Mouse (Mus musculus): ENCODE measurements around the gene Rph3al.

Gene Rph3al

DNA sequence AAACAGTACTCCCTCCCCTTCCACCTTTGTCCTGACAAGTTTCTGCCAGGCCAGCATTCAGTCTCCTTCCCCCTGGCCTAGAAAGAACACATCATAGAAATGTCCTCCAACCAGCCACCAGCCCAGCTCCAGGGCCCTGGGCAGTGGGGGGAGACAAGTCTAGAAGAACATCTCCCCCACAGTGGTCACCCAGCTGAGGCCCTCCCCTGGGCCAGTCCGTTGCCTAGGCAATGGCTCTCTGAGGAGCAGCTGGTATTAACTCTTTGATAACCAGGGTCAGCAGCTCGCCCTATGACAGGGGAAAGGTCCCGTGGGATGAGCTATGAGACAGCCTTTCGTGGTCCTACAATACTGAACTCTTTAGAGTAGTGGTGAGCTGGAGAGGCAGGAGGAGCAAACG is 33.7 kb downstream of the Rph3al start:
- DNase-seq = no peak

DNA sequence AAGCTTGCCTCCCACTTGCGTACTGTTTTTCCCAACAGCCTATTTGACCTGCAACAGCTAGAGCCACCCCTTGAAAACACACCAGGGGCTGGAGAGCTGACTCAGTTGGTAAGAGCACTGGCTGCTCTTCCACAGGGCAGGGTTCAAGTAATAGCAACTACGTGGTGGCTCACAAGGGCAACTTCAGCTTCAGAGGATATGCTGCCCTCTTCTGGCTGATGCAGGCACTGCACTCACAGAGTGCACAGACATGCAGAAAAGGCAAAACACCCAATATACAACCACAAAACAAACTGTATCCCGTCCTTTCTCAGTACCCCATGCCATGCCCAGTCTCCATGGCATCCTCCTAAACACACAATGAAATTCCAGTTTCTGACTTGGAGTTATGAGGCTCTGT is 34.7 kb downstream of the Rph3al start:
- no peak for DNase-seq

DNA sequence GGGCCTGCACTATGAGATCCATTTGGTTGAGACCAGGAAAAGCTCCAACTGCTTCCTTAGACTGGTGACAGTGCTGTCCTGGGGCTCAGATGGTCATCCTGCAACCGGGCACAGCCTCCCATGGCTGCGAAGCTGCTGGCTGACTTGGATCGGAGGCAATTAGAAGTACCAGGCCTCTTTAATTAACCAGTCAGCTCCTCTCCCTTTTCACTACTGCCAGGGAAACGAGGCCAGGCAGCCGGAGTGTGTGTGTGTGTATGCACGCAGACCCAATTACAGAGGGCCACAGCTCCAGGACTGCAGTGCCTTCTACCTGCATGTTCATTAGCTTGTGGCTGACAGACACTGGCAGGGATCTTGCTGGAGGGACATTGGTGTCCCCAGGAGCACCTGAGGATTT is 36.9 kb downstream of the Rph3al start:
- DNase-seq = no peak

DNA sequence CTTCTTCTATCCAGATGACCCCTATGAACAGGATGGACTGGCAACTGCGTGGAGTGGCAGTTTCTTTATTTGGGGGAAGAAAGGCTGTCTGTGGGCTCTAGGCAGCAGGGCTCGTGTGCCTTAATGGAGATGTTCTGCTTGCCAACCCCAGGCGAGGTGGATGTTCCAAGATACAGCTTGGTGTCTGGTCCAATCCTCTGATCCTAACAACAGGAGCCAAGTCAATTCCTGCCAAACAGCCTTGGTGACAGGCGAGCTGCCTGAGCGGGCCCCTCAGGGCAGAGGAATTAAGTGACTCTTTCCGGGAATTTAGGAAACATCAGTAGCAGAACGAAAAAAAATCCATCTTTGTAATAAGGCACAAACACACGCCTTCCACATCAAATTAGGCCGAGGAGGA is 38.6 kb downstream of the Rph3al start:
- DNase-seq = peak; percentile 58

DNA sequence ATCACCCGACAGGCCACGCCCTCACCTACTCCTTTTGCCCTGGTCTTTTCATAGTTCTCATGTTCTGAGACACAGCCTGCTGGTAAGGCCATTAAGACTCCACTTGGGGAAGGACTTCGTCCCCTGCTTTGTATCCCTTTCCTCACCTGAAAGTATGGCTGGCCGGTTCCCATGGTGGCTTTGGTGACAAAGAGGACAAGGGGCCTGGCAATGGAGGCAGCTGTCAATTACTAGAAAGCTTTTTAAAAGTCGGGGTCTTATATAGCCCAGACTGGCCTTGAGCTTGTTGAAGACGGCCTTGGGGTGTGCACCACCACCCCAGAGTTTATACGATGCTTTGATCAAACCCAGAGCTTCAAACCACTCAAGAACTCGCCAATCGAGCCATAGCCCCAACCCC is 39.7 kb downstream of the Rph3al start:
- DNase-seq = no peak

DNA sequence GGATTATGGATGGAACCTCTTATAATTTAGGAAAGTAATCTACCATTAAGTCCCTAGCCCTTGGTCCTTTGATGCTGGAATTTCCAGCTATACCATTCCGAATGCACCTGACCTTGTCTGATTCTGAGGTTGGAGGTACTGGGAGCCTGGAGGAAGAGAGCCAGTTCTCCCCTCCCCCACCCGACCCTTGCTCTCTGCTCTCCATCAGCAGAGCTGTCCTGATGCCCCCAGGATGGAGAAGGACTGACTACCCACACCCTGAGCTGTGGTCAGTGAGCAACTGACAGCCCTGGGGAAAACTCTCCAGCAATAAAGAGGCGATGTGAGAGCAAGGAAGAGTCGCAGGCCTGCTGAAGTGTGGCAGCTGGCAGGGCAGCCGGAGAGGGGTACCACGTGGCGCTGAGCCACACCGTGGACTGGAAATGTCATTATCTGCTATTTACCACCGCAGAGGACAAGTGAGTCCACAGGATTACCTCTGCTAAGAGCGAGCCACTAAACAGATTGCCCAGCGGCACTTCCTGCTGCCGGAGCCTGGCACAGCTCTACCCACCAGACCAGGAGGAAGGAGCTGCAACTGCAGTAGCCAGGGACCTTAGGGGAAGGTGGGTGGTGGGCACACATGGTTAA is 43.3 kb downstream of the Rph3al start:
- no peak for DNase-seq

DNA sequence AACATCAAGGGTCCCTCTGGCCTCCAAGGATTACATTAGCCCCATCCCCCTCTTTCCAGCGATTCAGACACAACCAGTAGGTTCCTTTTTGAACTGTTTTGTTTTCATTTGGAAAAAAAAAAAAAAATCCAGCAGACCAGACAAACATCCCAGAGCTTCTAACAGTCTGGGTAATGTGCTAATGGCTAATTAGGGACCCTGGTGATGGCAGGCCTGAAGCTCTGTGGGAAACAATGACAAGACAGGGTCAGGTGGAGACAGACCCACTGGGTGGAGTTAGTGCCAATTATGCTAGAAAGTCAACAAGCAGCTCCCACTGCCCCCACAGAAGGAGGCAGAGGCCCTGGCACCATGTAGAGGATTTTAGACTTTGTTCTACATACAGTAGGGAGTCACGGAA is 44.3 kb downstream of the Rph3al start:
- DNase-seq = no peak

DNA sequence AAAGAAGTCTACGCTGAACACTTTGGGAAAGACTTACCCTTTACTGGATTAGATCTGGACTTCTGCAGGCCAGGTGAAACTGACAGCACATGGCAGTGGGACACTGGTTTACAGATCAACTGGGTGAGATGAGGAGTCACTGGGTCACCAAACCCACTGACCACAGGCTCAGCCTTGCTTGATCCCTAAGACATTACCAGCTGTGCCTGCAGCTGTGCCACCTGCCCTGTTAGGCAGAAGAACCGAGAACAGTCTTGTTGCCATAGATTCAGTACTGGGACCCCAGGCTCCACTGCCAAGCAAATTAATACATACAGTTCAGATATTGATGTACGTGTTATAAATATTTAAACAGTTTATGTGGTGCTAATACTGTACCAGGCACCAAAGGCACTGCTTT is 50.9 kb downstream of the Rph3al start:
- DNase-seq = no peak

DNA sequence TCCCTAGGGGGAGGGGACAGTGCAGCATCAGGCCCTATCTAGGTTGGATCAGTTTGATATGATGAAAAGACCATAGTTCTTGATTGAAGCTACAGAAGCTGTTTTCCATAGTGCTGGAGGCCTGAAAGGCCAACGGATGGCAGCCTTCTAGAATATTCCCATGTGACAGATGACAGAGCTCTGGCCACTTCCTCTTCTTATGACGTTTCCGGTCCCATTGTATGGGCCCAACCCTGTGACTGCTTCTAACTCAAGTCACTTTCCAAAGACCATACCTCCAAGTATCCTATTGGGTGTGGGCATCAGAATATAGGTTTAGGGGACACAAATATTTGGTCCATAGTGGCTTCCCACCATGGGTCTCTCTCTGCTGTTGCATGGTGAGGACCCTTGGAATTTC is 57.0 kb downstream of the Rph3al start:
- no peak for DNase-seq

DNA sequence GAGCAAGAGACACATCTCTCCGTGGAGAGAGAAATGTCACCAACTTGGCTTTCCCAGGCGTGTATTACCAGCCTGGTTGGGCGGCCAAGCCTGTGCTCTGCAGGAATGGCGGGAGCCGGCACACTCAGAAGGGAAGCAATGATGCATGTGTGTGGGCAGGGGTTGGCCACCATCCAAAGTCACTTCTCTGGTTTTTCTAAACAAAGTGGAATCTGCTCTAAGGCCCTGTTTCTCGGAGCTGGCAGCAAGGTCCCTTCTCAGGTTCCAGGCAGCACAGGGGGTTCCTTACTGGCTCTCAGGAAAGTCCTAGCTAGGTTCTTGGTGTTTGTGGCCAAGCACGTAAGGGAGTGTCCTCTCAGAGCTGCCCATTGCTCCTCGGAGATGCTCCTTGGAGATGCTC is 58.2 kb downstream of the Rph3al start:
- DNase-seq = peak; percentile 78

DNA sequence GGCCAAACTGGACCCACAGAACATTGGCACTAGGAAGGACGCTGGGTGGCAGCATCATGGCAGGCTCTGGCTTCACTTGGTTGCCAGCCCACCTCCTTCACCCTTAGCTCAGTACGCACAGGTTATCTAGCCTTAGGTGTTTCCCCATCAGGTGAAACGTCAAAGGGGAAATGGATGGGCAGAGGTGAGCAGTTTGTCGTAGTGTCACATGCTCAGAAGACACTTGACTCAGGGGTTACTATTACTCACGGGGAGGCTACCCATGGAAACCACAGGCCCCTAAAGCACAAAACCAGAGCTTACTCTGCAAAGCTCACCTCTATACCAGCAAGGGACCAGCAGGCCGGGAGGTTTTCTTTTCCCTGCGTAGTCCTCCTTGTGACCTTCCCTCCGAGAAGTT is 59.8 kb downstream of the Rph3al start:
- no peak for DNase-seq

DNA sequence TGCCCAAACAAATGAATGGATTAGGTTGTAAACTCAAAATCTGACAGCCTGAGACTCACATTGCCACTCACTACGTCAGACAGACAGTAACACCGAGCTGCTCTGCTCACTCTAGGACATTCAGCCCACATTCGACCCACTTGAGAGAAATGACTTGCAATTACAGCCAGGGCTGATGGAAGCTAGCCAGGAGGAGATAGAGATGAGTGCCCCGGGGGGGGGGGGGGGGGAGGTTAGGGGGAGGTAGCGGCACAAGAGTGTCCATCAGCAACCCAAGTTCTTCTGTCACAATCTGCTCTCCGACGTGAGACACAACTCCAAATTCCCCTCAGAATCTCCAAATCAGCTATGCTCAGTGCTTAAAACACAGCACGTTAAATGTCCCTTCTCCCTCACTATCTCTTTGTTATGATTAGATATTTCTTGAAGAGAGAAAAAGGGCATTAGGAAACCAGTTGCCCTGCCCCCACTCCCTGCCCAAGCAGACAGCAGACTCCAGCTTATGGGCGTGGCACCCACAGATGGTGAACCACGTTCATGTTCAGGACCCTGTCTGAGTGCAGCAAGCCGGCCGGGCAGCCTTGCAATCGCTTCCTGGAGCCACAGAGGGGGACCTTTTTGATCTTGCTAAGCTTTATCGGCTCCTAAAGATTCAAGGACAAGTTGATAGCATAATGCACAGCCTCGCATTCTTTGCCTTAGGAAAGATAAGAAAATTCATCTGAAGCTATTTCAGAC is 62.0 kb downstream of the Rph3al start:
- DNase-seq = no peak

DNA sequence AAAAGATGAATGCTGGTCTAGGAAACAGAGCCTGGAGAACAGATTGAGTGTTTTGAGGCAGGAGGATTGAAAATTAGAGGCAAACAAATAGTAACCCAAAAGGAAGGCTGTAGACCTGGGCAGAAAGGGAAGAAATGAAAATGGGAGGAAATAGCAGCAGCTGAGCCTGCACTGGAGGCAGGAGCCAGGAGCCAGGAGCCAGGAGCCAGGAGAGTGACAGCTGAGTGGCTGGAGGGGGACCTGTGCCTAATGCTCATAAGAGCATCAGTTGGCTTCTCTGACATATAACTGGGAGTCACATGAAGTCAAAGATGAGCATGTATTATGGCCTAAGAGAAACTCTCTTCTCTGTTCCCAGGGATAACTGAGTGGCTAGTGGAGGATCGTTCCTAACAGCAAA is 66.5 kb downstream of the Rph3al start:
- peak; percentile 70 for DNase-seq

DNA sequence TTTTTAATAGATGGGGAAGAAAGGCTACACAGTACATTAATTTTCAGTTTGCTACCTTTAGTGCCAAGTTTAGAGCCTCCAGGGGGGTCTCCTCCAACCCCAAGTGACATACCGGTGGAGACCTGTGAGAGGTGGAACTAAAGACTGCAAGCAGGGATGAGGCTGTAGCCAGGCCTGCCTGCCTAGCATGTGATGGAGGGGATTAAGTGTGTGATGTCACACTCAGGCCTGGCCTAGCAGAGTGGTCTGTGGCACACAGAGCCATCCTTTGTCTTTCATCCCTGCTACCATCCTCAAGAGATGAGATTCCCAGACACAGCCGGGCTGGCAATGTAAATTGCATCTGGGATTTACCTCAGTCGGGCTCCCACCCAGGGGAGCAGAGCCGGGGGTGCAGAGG is 67.3 kb downstream of the Rph3al start:
- DNase-seq = peak; percentile 48

DNA sequence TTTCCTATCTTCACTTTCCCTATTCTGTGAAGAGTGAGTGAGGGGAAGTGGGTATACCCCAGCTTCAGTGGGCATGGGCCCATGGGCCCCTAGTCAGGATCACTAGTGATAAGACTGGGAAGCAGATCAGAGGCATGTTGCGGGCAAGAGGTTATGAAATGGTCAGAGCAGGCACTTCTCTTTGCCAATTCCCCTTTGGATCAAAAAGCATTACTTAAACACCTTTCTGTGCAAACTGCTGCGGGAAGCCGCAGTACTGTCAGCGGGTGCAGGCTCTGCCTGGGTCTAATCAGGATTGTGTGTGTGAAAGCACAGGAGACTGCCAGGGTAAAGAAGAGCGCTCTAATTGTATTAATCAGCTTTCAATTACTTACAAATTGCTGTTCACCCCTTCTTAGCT is 67.8 kb downstream of the Rph3al start:
- DNase-seq = peak; percentile 63

DNA sequence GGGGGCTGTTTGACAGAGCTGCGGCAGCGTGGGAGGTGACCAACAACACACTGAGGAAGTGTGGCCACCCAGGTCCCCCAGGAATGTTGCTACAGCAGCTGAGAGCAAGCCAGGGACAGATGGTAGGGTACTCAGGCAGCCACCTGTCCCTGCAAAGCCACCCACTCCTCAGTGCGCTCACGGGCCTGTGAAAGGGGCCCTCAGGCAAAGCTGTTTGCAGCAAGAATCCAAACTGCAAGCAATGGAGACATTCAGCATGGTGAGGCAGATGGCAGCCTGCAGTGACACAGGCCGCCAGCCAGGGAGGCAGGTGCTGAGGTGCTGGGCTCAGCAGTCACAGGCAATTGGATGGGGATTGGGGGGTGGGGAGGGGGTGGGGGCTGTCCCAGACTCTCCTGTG is 68.3 kb downstream of the Rph3al start:
- DNase-seq = peak; percentile 93

DNA sequence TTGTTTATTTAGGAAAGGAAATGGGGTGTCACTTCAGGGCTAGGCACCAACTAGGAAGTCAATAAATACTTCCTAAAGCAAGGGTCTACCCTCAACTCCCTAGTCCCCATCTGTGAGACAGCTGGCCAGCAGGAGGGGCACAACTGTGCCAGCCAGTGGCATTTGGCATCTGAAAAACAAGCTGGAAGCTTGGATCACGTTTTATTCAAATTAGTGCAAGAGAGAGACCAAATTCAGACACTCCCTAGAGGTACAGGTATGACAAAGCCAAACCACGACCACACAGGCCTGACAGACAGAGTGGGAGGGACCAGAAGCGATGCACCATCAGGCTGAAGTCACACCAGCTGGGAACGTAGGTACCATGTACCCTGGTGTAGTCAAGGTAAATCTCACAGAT is 71.4 kb downstream of the Rph3al start:
- no peak for DNase-seq

DNA sequence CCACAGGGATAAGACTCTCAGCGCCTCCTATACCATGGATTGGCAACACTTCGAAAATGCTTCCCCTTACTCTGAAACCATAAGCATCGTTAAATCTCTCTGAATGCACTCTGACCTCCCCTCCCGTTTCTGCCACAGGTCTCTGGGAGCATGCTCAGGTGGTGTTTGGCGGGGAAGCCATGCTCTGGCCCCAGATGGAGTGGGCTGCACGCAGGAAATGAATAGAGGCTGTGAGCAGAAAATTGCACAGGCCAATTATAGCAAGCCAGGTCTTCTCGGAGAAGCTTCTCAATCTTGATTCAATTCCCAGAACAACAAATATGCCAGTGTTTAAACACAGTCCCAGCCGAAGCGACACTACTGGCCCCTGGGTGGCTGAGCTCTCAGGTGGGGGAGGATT is 72.4 kb downstream of the Rph3al start:
- DNase-seq = no peak

DNA sequence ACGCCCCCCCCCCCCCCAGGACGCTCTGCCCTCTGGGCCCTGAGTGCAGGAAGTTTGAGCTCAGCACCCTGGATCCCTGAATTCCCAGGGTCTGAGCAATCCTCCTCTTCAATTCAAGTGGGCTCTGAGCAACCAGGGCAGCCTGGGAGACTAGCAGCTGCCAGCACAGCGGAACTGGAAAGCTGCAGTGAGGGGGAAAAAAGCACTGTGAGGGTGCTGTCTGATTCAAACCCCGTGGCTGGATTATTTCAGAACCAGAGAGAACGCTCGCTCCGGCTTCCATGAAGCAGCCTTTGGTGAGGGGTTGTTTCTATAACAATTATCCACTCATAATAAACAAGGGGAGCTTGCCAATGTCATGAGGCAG is 73.0 kb downstream of the Rph3al start:
- no peak for DNase-seq

DNA sequence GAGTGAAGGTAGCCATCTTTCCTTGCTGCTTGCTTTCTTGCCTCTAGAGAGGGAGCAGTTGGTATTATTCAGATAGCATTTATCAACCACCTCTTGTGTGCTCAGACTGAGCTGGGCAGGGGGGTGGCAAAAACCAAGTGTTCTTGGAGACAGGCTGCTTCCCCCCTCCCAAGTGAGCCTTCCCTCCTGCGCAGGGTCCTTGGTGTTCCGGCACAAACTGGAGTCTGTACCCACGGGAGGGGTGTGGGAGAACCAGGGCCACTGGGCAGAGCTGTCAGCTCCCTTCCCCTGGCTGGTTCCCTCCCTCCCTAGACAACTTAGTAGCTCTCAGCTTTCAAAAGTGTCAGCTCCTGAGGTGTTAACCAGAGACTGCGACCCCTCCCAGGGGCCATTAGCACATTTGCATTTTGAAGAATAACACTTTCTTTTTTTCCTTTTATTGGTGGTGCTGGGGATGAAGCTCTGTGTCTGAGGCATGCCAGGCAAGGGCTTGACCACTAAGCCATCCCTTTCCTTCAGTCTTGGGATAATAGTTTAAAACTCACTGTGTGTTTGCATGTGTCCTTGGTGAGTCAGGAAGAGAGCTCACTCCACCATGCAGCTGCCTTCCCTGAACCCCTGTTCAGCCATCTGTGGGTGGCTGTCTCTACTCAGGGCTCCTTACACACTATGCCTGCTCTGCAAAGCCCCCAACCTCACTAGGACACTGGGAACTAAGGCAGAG is 73.5 kb downstream of the Rph3al start:
- DNase-seq = no peak

DNA sequence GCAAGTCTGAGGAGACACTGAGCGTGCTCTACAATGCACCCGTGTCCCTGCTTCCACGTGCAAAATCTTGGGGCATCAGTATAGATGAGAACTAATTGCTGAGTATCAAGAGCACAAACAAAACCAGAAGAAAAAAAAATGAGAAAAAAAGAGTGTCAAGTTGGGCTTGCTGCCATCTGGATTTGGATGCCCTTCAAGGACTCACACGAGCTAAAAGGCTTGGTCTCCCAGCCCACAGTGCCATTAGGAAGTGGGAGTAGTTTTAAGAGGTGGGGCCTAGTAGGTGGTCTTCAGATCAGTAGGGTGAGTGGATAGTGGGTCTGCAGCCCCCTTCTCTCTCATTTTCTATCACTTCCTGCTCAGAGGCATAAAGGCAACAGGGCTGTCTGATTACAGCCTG is 75.8 kb downstream of the Rph3al start:
- DNase-seq = no peak

DNA sequence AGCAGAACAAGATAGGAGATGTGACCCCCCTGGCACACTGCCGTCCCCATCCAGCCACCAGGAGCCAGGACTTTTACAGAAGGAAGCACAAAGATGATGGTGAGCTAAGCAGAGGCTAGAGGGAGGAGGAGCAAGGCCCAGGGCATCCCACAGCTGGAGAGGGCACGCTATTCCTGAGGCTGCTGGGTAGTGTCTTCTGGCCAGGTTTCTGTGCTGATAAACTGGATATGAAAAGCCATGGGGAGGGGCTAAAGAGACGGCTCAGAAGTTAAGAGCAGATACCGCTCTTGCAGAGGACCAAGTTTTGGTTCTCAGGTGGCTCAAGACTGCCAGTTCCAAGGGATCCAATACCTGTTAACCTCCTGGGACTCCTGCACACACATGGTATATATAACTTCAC is 76.6 kb downstream of the Rph3al start:
- no peak for DNase-seq

DNA sequence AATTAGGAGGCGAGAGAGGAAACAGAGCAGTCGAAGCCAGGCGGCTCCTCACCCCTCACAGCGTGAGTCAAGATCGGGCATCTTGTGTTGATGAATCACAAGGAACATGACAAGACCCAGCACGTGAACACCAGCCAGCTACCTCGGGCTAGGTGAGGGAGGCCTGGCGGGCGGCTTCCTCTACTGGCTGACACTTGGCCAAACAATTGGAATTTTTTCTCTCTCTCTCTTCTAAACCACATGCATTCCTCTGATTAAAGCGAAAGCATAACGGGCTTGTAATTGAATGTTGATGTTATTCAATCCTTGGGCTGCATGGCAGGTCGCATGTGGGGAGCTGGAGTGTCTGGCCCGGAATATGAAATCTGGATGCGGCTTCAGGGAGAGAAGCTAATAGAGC is 77.0 kb downstream of the Rph3al start:
- no peak for DNase-seq

DNA sequence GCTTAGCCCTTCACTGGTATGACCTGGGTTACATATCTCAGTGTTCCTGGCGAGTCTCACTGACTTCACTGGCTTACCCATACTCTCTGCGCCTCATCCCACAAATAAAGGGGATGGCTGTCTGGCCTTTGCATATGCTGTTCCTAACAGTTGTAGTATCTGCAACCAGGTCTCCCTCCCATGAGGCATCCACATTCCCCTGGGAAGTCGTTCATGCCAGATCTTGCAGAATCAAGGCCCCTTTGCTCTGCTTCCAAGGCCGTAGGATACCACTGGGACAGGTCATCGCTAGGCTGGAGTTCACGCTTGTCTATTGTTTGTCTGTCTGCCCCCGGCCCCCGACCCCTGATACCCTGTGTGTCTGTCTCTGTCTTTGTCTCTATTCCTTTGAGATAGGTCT is 78.8 kb downstream of the Rph3al start:
- DNase-seq = no peak

DNA sequence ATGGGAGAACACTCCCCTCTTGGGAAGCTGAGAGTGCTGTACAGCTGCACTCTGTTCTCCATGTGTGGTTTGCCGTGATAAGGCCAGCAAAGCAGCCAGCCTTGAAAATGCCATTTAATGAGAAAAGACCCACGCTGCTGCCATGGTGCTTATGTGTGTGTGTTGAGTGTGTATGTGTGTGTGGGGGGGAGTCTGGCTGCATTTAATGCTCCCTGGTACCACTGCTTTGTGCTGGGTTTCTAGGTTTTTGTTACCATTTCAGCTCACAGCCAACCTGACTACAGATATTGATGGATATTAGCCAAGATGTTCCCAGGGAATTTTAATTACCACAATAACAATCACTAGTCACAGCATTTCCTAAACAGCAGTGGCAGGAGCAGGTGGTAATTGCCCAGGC is 79.3 kb downstream of the Rph3al start:
- no peak for DNase-seq
